Mouse (Mus musculus): ENCODE results near the gene Slc35g2.

- no peak for TF ChIP-seq CTCF (IDR thresholded peaks at IDR 0.05; ENCODE audit: borderline replicate concordance, control insufficient read depth, extremely low read depth, insufficient read depth, low read length, poor library complexity)
- no peak for TF ChIP-seq POLR2A (IDR thresholded peaks at IDR 0.05; ENCODE audit: control insufficient read depth, extremely low read depth, insufficient read depth, low read length, poor library complexity)
Measured at GRCm38 (mm10) chr9:100571511-100571910, 621 bp upstream of the Slc35g2 start.
